Mouse (Mus musculus) T-helper 2 cell (primary cell): ENCODE data around the gene Enox1.

Experiments used
- in situ Hi-C: fragments of 300-600 bp; cut with MboI, MseI; formaldehyde crosslinking; loops from one replicate; pipeline ENCODE4 v1.15.1; 2025; ENCODE audit warnings: high pct_unique_total_duplicates

Gene Enox1

DNA sequence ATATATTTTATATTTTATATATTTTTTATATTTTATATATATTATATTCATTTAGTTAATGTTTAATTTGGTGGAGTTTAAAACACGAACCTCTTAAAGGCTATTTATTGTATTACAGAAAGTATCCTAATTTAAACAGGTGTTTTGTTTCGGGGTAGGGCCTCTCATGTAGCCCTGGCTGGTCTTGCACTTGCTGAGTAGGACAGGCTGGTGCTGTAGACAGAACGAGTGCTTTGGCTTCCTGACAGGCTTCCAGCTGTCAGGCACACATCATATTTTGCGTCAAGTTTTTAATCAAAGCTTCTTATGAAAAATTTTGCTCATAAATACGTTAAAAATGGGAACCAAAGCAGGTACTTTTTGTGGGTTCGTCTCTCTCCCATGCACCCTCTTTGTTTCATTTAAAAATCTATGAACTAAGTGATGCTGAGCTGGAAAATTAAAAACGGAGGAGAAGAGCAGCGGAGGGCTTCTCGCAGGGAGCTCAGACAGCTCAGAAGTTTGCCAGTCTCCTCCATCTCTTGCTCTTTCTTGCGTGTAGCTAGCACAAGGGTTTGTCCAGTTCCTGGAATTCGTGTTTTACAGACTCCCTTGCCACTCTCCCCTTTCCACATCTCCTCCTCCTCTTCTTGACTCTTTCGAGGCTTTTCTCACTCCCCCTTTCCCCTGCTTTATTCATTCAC lies 115.8 kb downstream of the Enox1 start:
- in situ Hi-C loops: no loop called here

DNA sequence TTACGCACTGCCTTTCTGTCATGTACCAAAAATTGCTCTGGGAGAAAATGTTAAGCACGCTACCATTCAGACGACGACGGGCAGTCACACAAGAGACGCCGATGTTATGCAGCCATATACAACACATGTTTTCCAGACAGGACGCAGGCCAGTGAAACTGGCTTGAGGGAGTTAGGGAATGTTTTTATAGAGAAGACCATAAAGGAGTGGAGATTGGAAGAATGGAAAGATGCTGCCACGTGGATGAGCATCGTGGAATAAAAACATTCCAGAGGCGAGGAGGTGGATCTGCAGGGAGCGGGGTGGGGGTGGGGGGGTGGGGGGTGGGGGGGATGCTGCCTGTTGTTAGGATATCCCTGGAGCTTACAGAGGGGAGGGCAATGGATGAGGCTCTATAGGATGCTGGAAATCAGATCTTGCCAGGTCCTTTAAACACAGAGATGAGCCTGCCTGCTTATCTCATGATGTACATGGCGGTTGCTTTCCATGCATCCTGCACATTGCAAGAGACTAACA lies 116.4 kb downstream of the Enox1 start:
- in situ Hi-C loops: no loop called here

DNA sequence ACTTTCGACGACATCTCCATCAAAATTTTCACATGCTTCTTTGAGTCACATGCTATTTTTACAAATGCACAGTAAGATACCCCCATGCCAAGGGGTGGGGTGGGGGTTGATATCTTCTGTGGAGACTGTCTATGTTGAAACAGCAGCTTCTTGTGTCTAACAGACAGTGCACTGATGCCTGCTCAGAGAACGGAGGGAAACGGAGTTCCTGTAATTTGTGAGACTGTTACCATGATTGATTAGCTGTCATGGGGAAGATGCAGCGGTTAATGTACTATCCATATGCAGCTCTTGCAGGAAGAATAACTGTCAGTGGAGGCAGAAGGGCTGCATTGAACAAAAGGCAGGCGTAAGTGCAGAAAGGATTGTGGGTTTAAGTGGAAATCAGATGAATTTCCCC lies 117.2 kb downstream of the Enox1 start:
- in situ Hi-C loops: no loop called here

DNA sequence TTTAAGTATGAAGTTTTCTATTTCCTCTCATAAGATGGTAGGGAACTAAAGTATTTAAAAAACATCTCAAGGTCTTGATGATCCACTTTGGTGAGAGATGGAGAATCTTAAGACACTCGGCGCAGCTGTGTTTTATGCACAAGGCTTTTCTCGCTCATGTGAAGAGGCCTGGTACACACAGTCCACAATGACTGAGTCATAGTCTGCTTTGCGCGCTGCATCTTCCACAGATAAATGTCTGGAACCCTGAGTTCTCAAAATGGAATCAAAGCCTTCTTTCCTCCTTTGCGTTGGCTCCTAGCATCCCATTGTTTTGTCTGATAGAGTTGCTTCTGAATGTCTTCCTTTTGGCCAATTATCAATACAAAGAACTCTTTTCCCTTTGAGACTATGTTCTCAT lies 119.0 kb downstream of the Enox1 start:
- in situ Hi-C loops: loop anchor here (25.0 kb wide), 1 partner anchor 1712 kb away; no protein-coding TSS in a partner anchor

DNA sequence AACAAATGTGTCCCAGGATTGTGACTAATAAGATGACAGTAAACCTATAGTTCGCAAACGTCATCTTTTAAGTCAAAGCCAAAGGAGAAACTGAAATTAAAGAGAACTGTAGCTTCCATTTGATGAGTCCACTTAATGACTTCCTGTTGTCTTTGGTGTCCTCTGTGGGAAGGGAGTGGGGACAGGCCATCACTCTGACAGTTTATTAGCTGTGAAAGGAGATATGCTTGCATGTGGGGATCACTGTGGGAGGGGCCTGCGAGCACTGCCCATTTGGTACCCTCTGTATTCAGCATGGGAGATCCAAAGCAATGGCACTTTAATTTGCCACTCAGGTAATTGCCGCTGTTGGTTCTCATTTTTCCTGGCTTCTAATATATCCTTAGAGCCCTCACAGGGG lies 122.6 kb downstream of the Enox1 start:
- in situ Hi-C loops: loop anchor here (25.0 kb wide), 1 partner anchor 1708 kb away; no protein-coding TSS in a partner anchor

DNA sequence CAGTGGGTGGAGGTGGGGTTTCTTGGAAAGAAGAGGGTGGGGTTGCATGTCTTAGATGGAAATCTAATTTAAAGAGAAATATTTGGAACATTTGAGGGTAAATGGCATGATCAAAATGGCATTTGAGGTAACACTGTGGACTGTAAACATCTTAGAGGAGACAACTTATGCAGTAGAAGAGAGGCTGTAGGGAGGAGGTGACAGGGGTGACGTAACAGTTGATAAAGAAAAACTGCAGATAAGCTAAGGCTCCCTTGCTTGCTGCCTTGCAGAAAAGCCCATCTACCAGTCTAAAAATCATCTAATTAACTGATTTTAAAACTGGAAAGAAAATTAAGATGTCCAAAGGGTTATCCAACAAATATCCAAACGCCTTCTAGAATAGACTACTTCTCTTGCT lies 123.9 kb downstream of the Enox1 start:
- in situ Hi-C loops: loop anchor here (25.0 kb wide), 1 partner anchor 1707 kb away; no protein-coding TSS in a partner anchor

DNA sequence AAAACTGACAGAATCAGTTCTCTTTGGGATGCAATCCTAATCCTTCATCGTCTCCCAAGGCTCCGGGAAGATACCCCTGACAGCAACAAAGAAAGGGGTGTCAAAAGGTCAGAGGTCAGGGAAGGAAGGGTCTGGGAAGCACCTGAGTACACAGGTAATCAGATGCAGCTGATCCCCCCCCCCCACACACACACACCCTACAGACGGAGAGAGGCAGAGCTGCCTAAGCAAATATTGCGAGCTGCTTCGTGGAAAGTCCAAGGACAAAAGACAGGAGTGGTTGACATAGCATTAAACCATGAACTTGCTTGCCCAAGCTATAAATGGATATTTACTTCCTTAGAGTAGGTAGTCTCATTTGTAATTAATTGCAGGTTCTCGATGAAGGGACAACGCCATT lies 124.3 kb downstream of the Enox1 start:
- in situ Hi-C loops: loop anchor here (25.0 kb wide), 1 partner anchor 1706 kb away; no protein-coding TSS in a partner anchor

DNA sequence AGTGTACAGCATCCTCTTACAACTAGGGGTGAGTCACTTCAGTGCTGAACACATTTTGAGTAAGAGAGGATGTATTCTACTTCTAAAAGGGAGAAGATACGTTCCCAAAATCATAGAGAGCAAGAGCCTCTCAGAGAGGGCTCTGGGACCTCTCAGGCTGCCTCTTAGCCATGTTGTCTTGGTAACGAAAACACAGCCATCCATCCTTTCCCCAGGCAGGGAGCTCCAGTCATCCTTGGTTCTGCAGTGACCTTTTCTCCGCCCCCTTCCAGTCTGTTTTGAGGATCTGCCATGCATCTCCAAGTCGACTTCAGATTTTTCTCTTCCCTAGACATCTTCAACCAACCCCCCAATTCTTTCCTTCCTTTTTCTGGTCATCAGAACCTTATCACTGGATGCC lies 127.4 kb downstream of the Enox1 start:
- in situ Hi-C loops: loop anchor here (25.0 kb wide), 1 partner anchor 1703 kb away; no protein-coding TSS in a partner anchor

DNA sequence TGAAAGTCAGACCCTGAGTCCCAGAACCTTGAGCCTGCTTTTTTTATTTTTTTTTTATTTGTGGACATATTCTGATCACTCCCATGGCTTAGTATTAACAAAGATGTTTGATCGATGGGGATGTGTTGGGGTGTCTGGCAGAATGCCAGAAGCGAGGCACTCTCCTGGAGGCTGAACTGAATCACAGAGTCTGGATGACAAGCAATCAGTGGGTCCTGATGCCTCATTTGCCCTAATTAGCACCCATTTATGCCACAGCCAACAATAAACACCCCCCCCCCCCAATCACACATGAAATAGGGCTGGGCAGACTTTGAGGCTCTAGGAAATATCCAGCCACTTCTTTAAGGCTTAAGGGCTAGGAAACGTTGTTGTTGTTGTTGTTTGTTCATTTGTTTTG lies 128.9 kb downstream of the Enox1 start:
- in situ Hi-C loops: loop anchor here (25.0 kb wide), 1 partner anchor 1702 kb away; no protein-coding TSS in a partner anchor

DNA sequence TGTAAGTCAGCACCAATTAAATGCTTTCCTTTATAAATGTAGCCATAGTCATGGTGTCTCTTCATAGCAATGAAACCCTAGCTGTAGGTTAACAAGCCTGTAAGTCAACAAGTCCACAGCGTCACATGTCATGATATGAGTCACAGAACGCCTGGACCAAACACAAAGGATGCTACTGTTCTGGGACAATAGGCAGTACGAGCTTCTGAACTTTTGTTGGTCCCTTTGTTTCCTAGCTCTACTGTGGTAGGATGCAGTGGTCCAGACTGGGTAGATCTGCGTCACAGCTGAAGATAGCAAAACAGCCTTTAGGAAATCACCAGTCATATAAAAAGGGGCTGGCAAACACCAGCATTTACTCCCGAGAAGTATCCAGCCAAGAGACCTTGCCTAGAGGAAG lies 135.2 kb downstream of the Enox1 start:
- in situ Hi-C loops: loop anchor here (25.0 kb wide), 1 partner anchor 1696 kb away; no protein-coding TSS in a partner anchor

DNA sequence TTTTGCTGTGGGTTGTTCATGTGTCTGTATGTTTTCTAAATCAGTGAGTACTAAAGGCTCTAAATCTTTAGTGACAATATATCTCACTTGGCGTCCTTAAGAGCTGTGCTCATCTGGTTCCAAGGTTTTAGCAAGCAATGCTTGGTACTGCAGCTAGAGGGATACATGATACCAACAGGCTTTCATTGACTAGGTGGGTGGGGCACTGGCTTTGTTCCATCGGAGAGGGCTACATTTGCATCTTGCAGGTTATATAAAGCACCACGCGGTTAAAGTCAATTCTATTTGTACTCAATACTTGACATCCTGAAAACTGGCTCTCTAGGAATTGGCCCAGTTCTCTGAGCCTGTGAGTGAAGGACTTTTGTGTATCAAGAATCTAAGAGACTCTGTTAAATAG lies 140.5 kb downstream of the Enox1 start:
- in situ Hi-C loops: loop anchor here (25.0 kb wide), 1 partner anchor 1690 kb away; no protein-coding TSS in a partner anchor

DNA sequence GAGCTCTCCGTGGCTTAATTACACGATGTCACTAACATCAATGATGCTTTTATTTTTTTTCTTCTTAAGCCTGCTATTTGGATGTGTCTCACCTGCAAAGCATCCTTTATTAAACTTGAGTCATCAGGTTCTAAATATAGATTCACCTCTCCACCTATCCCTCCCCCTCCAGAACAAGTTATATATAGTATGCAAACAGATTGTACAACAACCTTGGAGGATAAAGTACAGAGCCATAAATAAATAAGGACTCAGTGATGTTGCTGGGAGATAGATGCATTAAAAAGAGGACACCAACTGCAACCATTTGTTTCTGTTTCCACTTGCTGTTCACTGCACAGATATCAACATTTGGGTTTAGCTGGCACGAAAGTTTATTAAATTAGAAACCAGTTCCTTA lies 141.8 kb downstream of the Enox1 start:
- in situ Hi-C loops: loop anchor here (25.0 kb wide), 1 partner anchor 1689 kb away; no protein-coding TSS in a partner anchor

DNA sequence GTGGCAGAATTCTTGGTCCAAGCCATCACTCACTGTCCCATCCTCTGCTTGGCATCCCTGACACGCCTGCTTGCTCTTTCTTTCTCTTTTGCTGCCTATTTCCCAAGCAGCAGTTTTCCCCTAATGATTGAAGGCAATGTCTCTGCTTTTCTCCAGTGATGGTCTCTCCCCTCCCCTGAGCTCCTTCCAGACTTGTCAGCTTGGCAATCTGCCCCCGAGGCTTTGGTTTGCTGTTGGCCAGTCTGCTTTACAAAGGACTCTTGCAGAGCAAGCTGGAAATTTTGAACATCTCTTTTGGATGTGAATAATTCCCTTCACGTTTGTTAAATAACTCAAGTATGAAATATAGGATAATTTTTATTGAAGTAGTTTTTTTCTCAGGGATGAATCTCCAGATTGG lies 153.0 kb downstream of the Enox1 start:
- in situ Hi-C loops: no loop called here

DNA sequence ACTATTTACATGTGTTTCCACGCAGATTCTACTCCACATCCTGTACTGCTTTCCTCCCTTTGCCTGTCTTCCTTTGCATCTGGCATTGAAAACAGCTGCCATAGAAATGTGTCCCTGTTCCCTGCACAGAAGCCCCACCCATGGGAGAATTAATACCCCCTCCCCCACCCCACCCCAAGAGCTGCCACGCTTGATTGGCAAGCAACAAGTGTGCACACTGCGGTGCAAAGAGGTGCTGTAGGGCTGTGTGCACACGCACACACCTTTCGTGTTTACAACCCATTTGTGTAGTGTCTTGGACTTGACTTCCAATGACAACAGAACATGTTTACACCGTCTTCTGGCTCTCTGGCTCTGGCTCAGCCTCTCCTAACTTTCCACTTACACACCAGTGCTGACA lies 154.9 kb downstream of the Enox1 start:
- in situ Hi-C loops: no loop called here

DNA sequence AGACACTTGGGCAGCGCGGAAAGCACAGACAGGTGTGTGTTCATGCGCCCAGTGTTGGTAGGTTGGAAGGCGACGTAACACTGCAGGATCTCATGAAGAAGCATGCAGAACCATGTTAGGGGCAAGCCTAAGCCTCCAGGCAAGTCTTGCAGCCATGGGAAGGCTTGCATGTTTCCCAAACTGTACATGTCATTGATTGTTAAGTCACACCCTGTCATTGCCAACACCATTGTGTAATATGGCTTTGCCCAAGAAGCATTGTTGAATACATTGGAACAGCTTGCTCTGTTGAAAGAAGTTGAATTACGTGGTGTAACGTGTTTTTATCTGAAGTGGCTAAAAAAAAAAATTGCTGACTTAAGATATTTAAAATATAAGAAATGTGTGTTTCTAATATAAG lies 162.8 kb downstream of the Enox1 start:
- in situ Hi-C loops: no loop called here

DNA sequence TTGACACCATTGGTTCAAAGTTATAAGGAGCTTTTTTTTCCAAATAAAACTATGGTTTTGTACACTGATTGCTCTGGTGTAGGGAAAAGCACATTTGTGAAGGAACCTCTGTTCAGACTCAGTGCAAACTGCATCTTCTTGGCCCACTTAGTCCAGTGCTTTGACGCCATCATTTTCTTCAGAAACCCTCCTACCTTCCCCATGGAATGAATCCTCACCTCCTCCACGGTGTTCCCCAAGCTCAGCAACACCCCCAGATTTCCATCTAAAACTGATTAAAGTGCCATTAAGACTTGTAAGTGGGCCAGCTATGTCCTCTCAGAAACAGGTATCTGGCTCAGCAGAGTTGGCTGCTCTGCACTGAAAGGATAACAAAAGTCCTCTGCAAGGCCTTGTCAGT lies 167.8 kb downstream of the Enox1 start:
- in situ Hi-C loops: no loop called here

DNA sequence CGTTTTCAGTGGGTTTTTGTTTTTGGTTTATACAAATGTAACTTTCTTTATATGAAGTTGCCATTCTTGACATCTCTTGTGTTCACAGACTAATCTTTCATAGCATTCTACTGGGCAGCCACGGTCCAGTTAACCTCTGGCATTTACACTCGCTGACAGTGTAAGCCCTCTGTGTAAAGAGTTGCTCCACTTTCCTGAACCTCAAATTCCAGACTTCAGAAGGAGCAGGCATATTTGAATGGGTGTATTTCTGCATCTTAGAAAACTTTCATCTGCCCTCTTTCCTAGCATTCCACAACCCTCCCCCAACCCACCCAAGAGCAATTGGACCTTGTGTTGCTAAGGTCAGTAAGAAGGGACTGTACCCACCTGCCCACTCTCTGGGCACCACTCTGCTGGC lies 171.1 kb downstream of the Enox1 start:
- in situ Hi-C loops: no loop called here

DNA sequence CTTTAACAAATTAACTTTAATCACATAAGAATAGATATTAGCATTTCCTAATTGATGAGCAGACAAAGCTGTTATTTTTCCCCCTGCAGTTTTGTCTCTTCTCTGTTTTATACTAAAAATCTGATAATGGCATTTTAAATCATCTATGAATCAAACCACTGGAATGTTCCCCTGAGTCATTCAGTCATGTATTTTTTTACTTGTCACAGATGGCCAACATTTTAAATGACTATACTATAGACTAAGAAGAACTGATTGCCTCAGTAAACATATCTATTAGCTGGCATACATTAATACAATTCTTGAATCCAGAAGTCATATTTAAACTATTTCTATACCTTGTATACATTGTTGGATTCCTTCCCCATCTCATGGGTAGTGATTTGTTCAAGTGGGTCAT lies 173.2 kb downstream of the Enox1 start:
- in situ Hi-C loops: no loop called here

DNA sequence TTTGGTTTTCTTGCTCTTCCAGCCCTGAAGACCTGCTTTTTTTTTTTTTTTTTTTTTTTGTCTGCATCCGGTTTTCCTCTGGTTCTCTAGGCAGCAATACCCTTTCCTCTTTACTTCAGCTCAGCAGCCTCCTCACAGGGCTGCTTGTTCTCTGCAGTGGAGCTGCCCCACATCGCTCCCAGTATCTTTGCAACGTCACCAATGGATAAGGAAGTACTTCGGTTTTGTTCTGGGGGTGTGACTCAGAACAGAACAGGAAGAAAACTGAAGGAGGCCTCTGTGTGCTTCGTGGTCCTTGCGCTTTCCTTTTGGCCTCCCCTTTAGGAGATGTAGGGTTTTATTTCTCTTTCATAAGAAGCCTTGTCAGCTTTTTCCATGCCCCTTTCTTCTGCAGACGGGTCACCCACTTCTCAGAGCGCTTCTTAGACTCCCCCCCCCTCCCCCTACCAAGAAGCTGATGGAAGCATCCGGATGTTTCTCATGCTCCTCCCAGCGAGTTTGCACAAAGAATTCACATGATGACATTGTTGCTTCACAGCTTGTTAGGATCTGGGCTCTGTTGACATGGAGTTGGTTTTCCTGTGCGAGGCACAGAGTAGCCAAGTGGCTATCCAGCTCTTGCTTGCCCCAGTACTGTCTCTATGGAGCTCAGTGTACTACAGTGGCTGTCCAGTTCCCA lies 187.2 kb downstream of the Enox1 start:
- in situ Hi-C loops: no loop called here

DNA sequence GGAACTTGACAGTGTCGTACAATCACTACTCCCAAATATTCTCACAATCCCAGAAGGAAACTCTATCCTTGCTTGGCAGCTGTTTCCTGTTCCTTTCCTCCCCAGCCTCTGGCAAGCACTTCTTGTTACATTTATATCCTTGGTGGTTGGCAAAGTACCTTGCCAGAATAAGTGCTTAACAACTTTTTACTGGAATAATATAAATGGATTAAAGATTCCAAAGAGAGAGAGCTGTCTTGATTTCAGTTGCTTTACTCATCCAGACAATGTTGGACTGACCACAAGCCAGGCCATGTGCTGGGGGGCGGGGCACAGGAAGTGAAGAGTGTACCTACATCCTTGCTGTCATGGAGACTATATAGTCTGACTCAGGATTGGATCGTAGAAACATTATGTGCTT lies 189.7 kb downstream of the Enox1 start:
- in situ Hi-C loops: no loop called here

DNA sequence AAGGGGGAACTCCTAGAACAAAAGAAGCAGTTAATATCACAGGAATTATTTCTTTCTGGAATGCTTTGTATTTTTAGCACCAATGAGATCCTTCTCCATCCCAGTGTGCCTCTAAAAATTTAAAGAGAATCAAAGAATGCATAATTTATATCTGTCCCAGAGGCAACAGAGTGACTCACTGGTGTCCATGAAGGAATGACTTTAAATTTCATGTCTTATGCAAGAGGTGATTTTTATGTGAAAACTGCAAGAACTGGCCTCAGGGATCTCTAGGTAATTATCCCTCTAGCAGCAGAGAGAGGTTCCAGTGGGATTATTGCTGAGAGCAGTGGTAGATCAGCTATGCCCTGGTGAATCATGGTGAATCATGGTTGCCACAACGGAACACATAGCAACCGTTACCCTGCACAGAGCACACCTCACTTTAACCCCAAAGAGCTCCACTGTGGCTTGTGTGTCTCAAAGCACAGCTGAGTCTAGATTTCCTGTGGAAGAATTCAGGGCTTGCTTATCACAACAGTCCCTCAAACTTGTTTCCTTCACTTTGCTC lies 195.3 kb downstream of the Enox1 start:
- in situ Hi-C loops: no loop called here

DNA sequence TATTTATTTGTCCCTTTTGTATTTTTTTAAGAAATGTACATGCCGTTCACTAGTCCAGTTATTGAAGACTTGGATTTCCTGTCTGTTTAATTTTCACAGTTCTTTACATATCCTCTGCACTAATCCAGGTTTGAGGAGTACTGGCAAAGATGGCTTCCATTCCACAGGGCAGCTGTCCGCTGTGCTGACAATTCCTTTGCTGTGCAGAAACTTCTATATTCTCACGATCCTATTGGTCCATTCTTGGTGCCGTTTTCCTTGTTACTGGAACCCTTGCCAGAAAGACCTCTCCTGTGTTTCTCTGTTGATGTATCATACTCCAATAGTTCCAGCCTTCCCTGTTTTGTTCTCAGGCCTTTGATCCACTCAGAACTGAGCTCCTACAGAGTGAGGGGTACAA lies 206.1 kb downstream of the Enox1 start:
- in situ Hi-C loops: loop anchor here (10.0 kb wide), 1 partner anchor 308 kb away; no protein-coding TSS in a partner anchor
